ENCODE assay signal across 8 mouse cellular contexts in the genomic region with DNA sequence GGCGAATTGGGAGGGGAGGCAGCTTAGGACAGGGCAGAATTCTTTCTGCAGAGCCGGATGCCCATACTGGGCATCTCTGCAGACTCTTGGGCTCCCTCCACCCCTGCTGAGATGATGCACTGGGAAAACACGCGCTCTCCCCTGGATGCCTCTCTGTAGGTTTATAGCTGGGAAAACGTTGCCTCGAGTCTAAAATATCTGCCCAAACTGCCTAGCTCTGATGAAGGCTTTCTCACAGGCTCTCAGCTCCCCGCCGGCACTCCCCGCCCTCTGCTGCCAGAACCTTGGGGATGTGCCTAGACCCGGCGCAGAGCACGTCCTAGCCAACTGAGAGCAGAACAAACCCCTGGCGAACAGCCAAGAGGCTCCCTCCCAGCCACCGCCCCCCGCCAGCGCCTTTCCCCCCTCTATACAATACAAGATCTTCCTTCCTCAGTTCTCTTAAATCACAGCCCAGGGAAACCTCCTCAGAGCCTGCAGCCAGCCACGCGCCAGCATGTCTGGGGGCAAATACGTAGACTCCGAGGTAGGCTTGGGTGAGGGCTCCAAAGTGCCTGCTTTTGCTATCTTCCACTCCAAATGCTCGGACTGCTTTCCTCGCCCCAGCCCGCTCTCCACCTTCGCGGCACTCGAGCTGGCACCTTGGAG. TPM values are rescaled to one million over a fixed set of nuclear protein-coding genes. Genes with fewer than 3 reads are reported as not detected.
A peak's percentile ranks its signal among the peaks of the same experiment; 100 is the strongest.
DNase-seq lines count a peak whose midpoint lies in the region; ATAC-seq and TF ChIP-seq lines count a peak whose summit lies in the region.

TSS of gene Cav1 (plus strand) at position 382 of the 648 bp plus-strand sequence.

- H3K9me3 ChIP-seq in forebrain, embryonic 10.5 days = no peaks in the 10 kb centered on the region
- no peaks in the 10 kb centered on the region for H3K9me3 ChIP-seq in heart, embryonic 12.5 days (replicated peaks)
- H3K9me3 ChIP-seq in kidney, postnatal 0 days (replicated peaks; ENCODE audit: low read length) = no peaks in the 10 kb centered on the region
- H3K9me3 ChIP-seq in limb, embryonic 15.5 days = no peaks in the 10 kb centered on the region
- no peaks in the 10 kb centered on the region for H3K9me3 ChIP-seq in midbrain, embryonic 15.5 days

- peak within 1 kb of the TSS; percentile 58 for H3K4me3 ChIP-seq in forebrain, embryonic 10.5 days
- H3K4me3 ChIP-seq in heart, embryonic 12.5 days = peak within 1 kb of the TSS; percentile 64
- H3K4me3 ChIP-seq in kidney, postnatal 0 days (replicated peaks; ENCODE audit: low read depth, low read length) = peak within 1 kb of the TSS; percentile 52
- peak within 1 kb of the TSS; percentile 47 for H3K4me3 ChIP-seq in limb, embryonic 15.5 days
- H3K4me3 ChIP-seq in midbrain, embryonic 15.5 days = peak within 1 kb of the TSS; percentile 46
- H3K4me3 ChIP-seq in testis, adult 2 months (ENCODE audit: control insufficient read depth, low read depth, low read length) = peak within 1 kb of the TSS; percentile 68

- no peak for DNase-seq in thymus, postnatal 0 days (ENCODE audit: low spot score)
- no peak for DNase-seq in thymus, postnatal 14 days
- DNase-seq in forebrain, embryonic 10.5 days (ENCODE audit: extremely low spot score, low spot score) = peak; percentile 64
- peak; percentile 69 for DNase-seq in kidney, postnatal 0 days (ENCODE audit: low spot score)

- TF ChIP-seq CTCF in kidney, postnatal 0 days (IDR thresholded peaks at IDR 0.05; ENCODE audit: low read depth) = 0 out of 2 replicates have a peak, but pooled peaks have one; percentile 12
- TF ChIP-seq CTCF in testis, adult 2 months (IDR thresholded peaks at IDR 0.05; ENCODE audit: control insufficient read depth, insufficient read depth, insufficient replicate concordance, low read depth, low read length) = no peak

- H3K36me3 ChIP-seq in forebrain, embryonic 10.5 days (replicated peaks) = no peaks in the 10 kb centered on the region
- H3K36me3 ChIP-seq in heart, embryonic 12.5 days = no peaks in the 10 kb centered on the region
- H3K36me3 ChIP-seq in kidney, postnatal 0 days (ENCODE audit: insufficient read depth, low read length) = no peaks in the 10 kb centered on the region
- no peaks in the 10 kb centered on the region for H3K36me3 ChIP-seq in limb, embryonic 15.5 days
- H3K36me3 ChIP-seq in midbrain, embryonic 15.5 days (replicated peaks) = no peaks in the 10 kb centered on the region
- no peaks in the 10 kb centered on the region for H3K36me3 ChIP-seq in testis, adult 2 months (ENCODE audit: control insufficient read depth, insufficient read depth, low read length)

- WGBS in forebrain, embryonic 10.5 days = under 1% methylated on average over 26 of the region's 26 CpGs
- under 1% methylated on average over 26 of the region's 26 CpGs for WGBS in heart, embryonic 12.5 days
- 1% methylated on average over 26 of the region's 26 CpGs for WGBS in kidney, postnatal 0 days
- WGBS in limb, embryonic 15.5 days = under 1% methylated on average over 26 of the region's 26 CpGs
- WGBS in midbrain, embryonic 15.5 days = under 1% methylated on average over 26 of the region's 26 CpGs

- ATAC-seq in heart, embryonic 12.5 days (ENCODE audit: insufficient number of reproducible peaks, low FRiP score) = peak; percentile 77
- ATAC-seq in kidney, postnatal 0 days (replicated peaks; ENCODE audit: low FRiP score, low read depth) = peak; percentile 57; the same call in 1 of the 2 replicates
- ATAC-seq in limb, embryonic 15.5 days (ENCODE audit: insufficient number of reproducible peaks, low FRiP score, low TSS enrichment, low read depth) = peak; percentile 78
- peak; percentile 81 for ATAC-seq in midbrain, embryonic 15.5 days (replicated peaks)

- H3K4me2 ChIP-seq in heart, embryonic 12.5 days = peak within 1 kb of the TSS; percentile 99
- peak within 1 kb of the TSS; percentile 96 for H3K4me2 ChIP-seq in kidney, postnatal 0 days (ENCODE audit: low read length)
- H3K4me2 ChIP-seq in limb, embryonic 15.5 days = peak within 1 kb of the TSS; percentile 82
- H3K4me2 ChIP-seq in midbrain, embryonic 15.5 days = peak within 1 kb of the TSS; percentile 93

- peaks cover 24% of the 10 kb centered on the region for H3K4me1 ChIP-seq in forebrain, embryonic 10.5 days
- H3K4me1 ChIP-seq in heart, embryonic 12.5 days (replicated peaks) = peaks cover 11% of the 10 kb centered on the region
- no peaks in the 10 kb centered on the region for H3K4me1 ChIP-seq in kidney, postnatal 0 days (replicated peaks; ENCODE audit: insufficient read depth, low read length)
- H3K4me1 ChIP-seq in limb, embryonic 15.5 days = peaks cover 22% of the 10 kb centered on the region
- H3K4me1 ChIP-seq in midbrain, embryonic 15.5 days = peaks cover 16% of the 10 kb centered on the region
- H3K4me1 ChIP-seq in testis, adult 2 months (ENCODE audit: control insufficient read depth, insufficient read depth, low read length) = no peaks in the 10 kb centered on the region; the same call in 1 of the 2 replicates

- H3K27ac ChIP-seq in forebrain, embryonic 10.5 days = peak within 1 kb of the TSS; percentile 51
- peak within 1 kb of the TSS; percentile 60 for H3K27ac ChIP-seq in heart, embryonic 12.5 days (ENCODE audit: poor library complexity, severe bottlenecking)
- peak within 1 kb of the TSS; percentile 61 for H3K27ac ChIP-seq in kidney, postnatal 0 days
- H3K27ac ChIP-seq in limb, embryonic 15.5 days = peak within 1 kb of the TSS; percentile 84
- no peak within 1 kb of the TSS for H3K27ac ChIP-seq in midbrain, embryonic 15.5 days
- H3K27ac ChIP-seq in testis, adult 2 months (ENCODE audit: control insufficient read depth, insufficient read depth, low read depth, low read length) = peak within 1 kb of the TSS; percentile 46

- H3K27me3 ChIP-seq in forebrain, embryonic 10.5 days (ENCODE audit: poor library complexity, severe bottlenecking) = peaks cover 57% of the 10 kb centered on the region
- peaks cover 3% of the 10 kb centered on the region for H3K27me3 ChIP-seq in heart, embryonic 12.5 days (replicated peaks)
- no peaks in the 10 kb centered on the region for H3K27me3 ChIP-seq in kidney, postnatal 0 days (ENCODE audit: insufficient read depth, low read length)
- H3K27me3 ChIP-seq in limb, embryonic 15.5 days = 0 out of 2 replicates have a peak, but pooled peaks cover 11% of the 10 kb centered on the region
- H3K27me3 ChIP-seq in midbrain, embryonic 15.5 days (replicated peaks) = peaks cover 25% of the 10 kb centered on the region
- no peaks in the 10 kb centered on the region for H3K27me3 ChIP-seq in testis, adult 2 months (ENCODE audit: control insufficient read depth, insufficient read depth, low read length)

- H3K9ac ChIP-seq in heart, embryonic 12.5 days = peak within 1 kb of the TSS; percentile 77
- peak within 1 kb of the TSS; percentile 50 for H3K9ac ChIP-seq in kidney, postnatal 0 days (ENCODE audit: low read depth, low read length)
- peak within 1 kb of the TSS; percentile 54 for H3K9ac ChIP-seq in limb, embryonic 15.5 days
- H3K9ac ChIP-seq in midbrain, embryonic 15.5 days = peak within 1 kb of the TSS; percentile 46

- no peak for TF ChIP-seq POLR2A in testis, adult 2 months (IDR thresholded peaks at IDR 0.05; ENCODE audit: control insufficient read depth, low read depth, low read length)

RNA-seq across cellular contexts. Expression of gene Cav1, which starts in this region (rescaled TPM):
- 42.1 and 46.4 TPM in 2 replicates for polyA plus RNA-seq in thymus, postnatal 0 days (2015; fragmentation: Nextera tagmentation; extraction: Ambion mirVana)
- polyA plus RNA-seq in forebrain, embryonic 10.5 days (2016; fragmentation: Nextera tagmentation; extraction: Ambion mirVana) = 4.7 and 5.6 TPM in 2 replicates
- polyA plus RNA-seq in heart, embryonic 12.5 days (2016; fragmentation: Nextera tagmentation; extraction: Ambion mirVana) = 67.2 and 75.0 TPM in 2 replicates
- 69.4 and 75.5 TPM in 2 replicates for polyA plus RNA-seq in kidney, postnatal 0 days (2015; fragmentation: Nextera tagmentation; extraction: Ambion mirVana)
- polyA plus RNA-seq in limb, embryonic 15.5 days (2015; fragmentation: Nextera tagmentation; extraction: Ambion mirVana) = 245 and 304 TPM in 2 replicates
- polyA plus RNA-seq in midbrain, embryonic 15.5 days (2015; fragmentation: Nextera tagmentation; extraction: Ambion mirVana) = 25.5 and 26.8 TPM in 2 replicates
- 21.6 and 32.5 TPM in 2 replicates for polyA plus RNA-seq in testis, adult 2 months (2012; rRNA removed)

Comparison
In these comparisons a context has a peak if more than half of its experiments do, and no peak if none do; other contexts are left out.
1. DNase-seq: peak in forebrain, embryonic 10.5 days (single experiment) and kidney, postnatal 0 days (single experiment); none in thymus, postnatal 0 days (single experiment) and thymus, postnatal 14 days (single experiment).
2. Peak in every context shown above with its lines, with median percentiles within 50 percentile points of each other: H3K4me3 ChIP-seq, ATAC-seq, H3K4me2 ChIP-seq and H3K9ac ChIP-seq.